Mouse (Mus musculus): Measurements from ENCODE around the gene Praf2.
"Not testable (repeated sequence)": the region's sequence is repeated elsewhere in the genome, so short reads cannot be mapped to it uniquely, and the experiment has no call there.

The Praf2 gene

GRCm38 (mm10) chrX:7739336-7740081 is 11.3 kb downstream of the Praf2 start:
- no peak for DNase-seq (ENCODE audit: low spot score)

GRCm38 (mm10) chrX:7740082-7740819 is 12.0 kb downstream of the Praf2 start:
- no peak for DNase-seq (ENCODE audit: low spot score)

- no peak for DNase-seq (ENCODE audit: low spot score)
These were observed 12.9 kb downstream of the Praf2 start for GRCm38 (mm10) chrX:7741103-7741502.

- no peak for DNase-seq (ENCODE audit: low spot score)
These were observed 15.2 kb downstream of the Praf2 start for GRCm38 (mm10) chrX:7743470-7743869.

- no peak for DNase-seq (ENCODE audit: low spot score)
These were observed 16.7 kb downstream of the Praf2 start for GRCm38 (mm10) chrX:7744940-7745339.

GRCm38 (mm10) chrX:7745429-7745828 is 17.2 kb downstream of the Praf2 start:
- no peak for DNase-seq (ENCODE audit: low spot score)

GRCm38 (mm10) chrX:7750432-7751116 is 22.3 kb downstream of the Praf2 start, which contains the start of gene Ccdc120:
Gene Ccdc120, minus strand, starts transcription at chrX:7750905.
- no peak for DNase-seq (ENCODE audit: low spot score)

- not testable (repeated sequence) for DNase-seq (ENCODE audit: low spot score)
These were observed 25.4 kb downstream of the Praf2 start for GRCm38 (mm10) chrX:7753627-7754026.

GRCm38 (mm10) chrX:7762137-7762920 is 34.1 kb downstream of the Praf2 start, which contains the start of gene Tfe3:
Gene Tfe3, plus strand, starts transcription at chrX:7762560.
- peak; percentile 84 for DNase-seq (ENCODE audit: low spot score)

GRCm38 (mm10) chrX:7762921-7763197 is 34.6 kb downstream of the Praf2 start:
- no peak for DNase-seq (ENCODE audit: low spot score)

GRCm38 (mm10) chrX:7763631-7764393 is 35.6 kb downstream of the Praf2 start:
- DNase-seq (ENCODE audit: low spot score) = no peak

- DNase-seq (ENCODE audit: low spot score) = no peak
These were observed 36.5 kb downstream of the Praf2 start for GRCm38 (mm10) chrX:7764657-7765280.

GRCm38 (mm10) chrX:7765281-7765670 is 37.0 kb downstream of the Praf2 start:
- no peak for DNase-seq (ENCODE audit: low spot score)

GRCm38 (mm10) chrX:7765764-7766163 is 37.5 kb downstream of the Praf2 start:
- DNase-seq (ENCODE audit: low spot score) = no peak

- no peak for DNase-seq (ENCODE audit: low spot score)
These were observed 41.2 kb downstream of the Praf2 start for GRCm38 (mm10) chrX:7769302-7770017.

- DNase-seq (ENCODE audit: low spot score) = no peak
These were observed 44.5 kb downstream of the Praf2 start for GRCm38 (mm10) chrX:7772766-7773165.

GRCm38 (mm10) chrX:7775501-7776205 is 47.4 kb downstream of the Praf2 start:
- no peak for DNase-seq (ENCODE audit: low spot score)

GRCm38 (mm10) chrX:7776329-7777082 is 48.3 kb downstream of the Praf2 start:
- DNase-seq (ENCODE audit: low spot score) = peak; percentile 47
